Mouse (Mus musculus): ENCODE results near the gene Syne2. TPM values are rescaled to one million over a fixed set of nuclear protein-coding genes. Genes with fewer than 3 reads are reported as not detected.

The Syne2 gene
- polyA plus RNA-seq, 1 experiment from 2014 or later, result 50.8 TPM

DNA sequence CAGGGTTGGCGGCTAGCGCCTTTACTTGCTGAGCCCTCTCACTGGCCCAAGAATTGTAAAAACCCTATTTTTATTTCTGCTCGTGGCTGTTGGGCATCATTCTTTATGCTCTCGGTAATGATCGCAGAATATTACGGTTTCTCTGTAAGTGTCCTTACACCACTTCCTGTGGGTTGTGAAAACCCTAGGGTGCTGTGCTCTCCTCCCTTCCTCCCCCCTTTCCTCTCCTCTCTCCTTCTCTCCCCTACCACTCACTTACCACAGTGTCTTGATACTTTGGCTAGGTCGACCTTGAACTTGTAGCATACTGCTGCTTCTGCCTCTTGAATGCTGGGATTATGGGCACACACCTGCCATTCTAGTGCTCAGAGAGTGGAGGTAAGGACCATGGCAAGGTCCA is 7.5 kb downstream of the Syne2 start:
- H3K9ac ChIP-seq (ENCODE audit: low read length), result no peak overlapping the region
- H3K4me3 ChIP-seq (ENCODE audit: low read length), result no peak overlapping the region
- no peaks in the 10 kb centered on the region for H3K9me3 ChIP-seq (ENCODE audit: control insufficient read depth, low read length)
- H3K4me1 ChIP-seq (replicated peaks; ENCODE audit: control insufficient read depth, insufficient read depth, low read length), result peaks cover 15% of the 10 kb centered on the region; the same call in 1 of the 2 replicates
- ATAC-seq (ENCODE audit: low read depth), result no peak
- no peak overlapping the region for H3K27ac ChIP-seq (ENCODE audit: low read length)
- H3K36me3 ChIP-seq (ENCODE audit: control insufficient read depth, insufficient read depth, low read length), result no peaks in the 10 kb centered on the region
- no peaks in the 10 kb centered on the region for H3K27me3 ChIP-seq (ENCODE audit: control insufficient read depth, insufficient read depth, low read depth, low read length)
- H3K4me2 ChIP-seq (ENCODE audit: low read depth, low read length), result no peak overlapping the region
- 87% methylated on average over 7 of the region's 7 CpGs for WGBS

DNA sequence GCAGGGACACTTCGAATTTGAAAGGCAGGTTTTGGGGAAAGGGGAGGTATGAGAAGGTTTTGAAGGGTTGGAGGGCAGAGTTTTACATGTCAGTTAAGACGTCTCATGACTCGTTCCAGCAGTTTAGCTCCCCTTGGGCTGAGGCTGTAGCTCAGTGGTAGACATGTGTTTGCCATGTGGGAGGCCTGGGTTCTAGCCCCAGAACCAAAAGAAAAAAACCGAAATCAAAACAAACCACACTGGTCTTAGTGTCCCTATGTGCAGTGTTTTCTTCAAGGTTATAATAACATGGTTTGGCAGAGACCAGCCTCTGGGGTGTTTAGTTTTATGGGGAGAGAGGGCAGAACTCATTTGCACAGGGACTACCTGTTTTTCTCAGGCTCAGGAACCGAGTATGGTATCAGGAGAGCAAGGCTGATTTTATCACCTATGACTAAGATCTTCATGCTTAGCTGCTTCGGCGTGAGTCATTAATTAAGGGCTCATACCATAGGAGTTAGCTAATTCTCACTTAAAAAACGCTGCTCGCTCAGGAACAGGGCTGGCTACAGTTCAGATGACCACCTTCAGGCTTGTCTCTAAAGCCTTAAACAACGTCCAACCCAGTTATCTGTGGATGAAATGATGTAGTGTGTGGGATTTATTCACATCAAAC is 8.9 kb downstream of the Syne2 start:
- Histone ChIP-seq H3K4me2 (ENCODE audit: low read depth, low read length) (no peak overlapping the region; the same call in 1 of the 2 replicates), H3K9me3 (ENCODE audit: control insufficient read depth, low read length) (no peaks in the 10 kb centered on the region), H3K9ac (ENCODE audit: low read length) (no peak overlapping the region), H3K4me1 (replicated peaks; ENCODE audit: control insufficient read depth, insufficient read depth, low read length) (peaks cover 13% of the 10 kb centered on the region; the same call in 1 of the 2 replicates), H3K27ac (ENCODE audit: low read length) (no peak overlapping the region), H3K36me3 (ENCODE audit: control insufficient read depth, insufficient read depth, low read length) (no peaks in the 10 kb centered on the region), H3K4me3 (ENCODE audit: low read length) (no peak overlapping the region), H3K27me3 (ENCODE audit: control insufficient read depth, insufficient read depth, low read depth, low read length) (no peaks in the 10 kb centered on the region)
- WGBS, result 55% methylated on average over 10 of the region's 10 CpGs
- no peak for ATAC-seq (ENCODE audit: low read depth)

- Histone ChIP-seq H3K4me2 (ENCODE audit: low read depth, low read length) (no peak overlapping the region), H3K9ac (ENCODE audit: low read length) (no peak overlapping the region), H3K4me1 (replicated peaks; ENCODE audit: control insufficient read depth, insufficient read depth, low read length) (peaks cover 8% of the 10 kb centered on the region; the same call in 1 of the 2 replicates), H3K27ac (ENCODE audit: low read length) (no peak overlapping the region), H3K36me3 (ENCODE audit: control insufficient read depth, insufficient read depth, low read length) (no peaks in the 10 kb centered on the region), H3K4me3 (ENCODE audit: low read length) (no peak overlapping the region), H3K27me3 (ENCODE audit: control insufficient read depth, insufficient read depth, low read depth, low read length) (no peaks in the 10 kb centered on the region), H3K9me3 (ENCODE audit: control insufficient read depth, low read length) (no peaks in the 10 kb centered on the region)
- 71% methylated on average over 15 of the region's 15 CpGs for WGBS
- ATAC-seq (ENCODE audit: low read depth), result no peak
Observed at GRCm38 (mm10) chr12:75827751-75828150, 9.8 kb downstream of the Syne2 start.

- Histone ChIP-seq H3K36me3 (ENCODE audit: control insufficient read depth, insufficient read depth, low read length) (no peaks in the 10 kb centered on the region), H3K4me3 (ENCODE audit: low read length) (no peak overlapping the region), H3K4me2 (ENCODE audit: low read depth, low read length) (no peak overlapping the region), H3K9me3 (ENCODE audit: control insufficient read depth, low read length) (no peaks in the 10 kb centered on the region), H3K4me1 (replicated peaks; ENCODE audit: control insufficient read depth, insufficient read depth, low read length) (peaks cover 24% of the 10 kb centered on the region), H3K9ac (ENCODE audit: low read length) (no peak overlapping the region), H3K27ac (ENCODE audit: low read length) (no peak overlapping the region), H3K27me3 (ENCODE audit: control insufficient read depth, insufficient read depth, low read depth, low read length) (no peaks in the 10 kb centered on the region)
- no peak for ATAC-seq (ENCODE audit: low read depth)
- 79% methylated on average over 5 of the region's 5 CpGs for WGBS
Observed at GRCm38 (mm10) chr12:75829616-75830015, 11.7 kb downstream of the Syne2 start.

GRCm38 (mm10) chr12:75833149-75833959 is 15.4 kb downstream of the Syne2 start:
- Histone ChIP-seq H3K27ac (ENCODE audit: low read length) (no peak overlapping the region), H3K9me3 (ENCODE audit: control insufficient read depth, low read length) (no peaks in the 10 kb centered on the region), H3K36me3 (ENCODE audit: control insufficient read depth, insufficient read depth, low read length) (no peaks in the 10 kb centered on the region), H3K9ac (ENCODE audit: low read length) (no peak overlapping the region), H3K4me1 (replicated peaks; ENCODE audit: control insufficient read depth, insufficient read depth, low read length) (peaks cover 24% of the 10 kb centered on the region), H3K4me3 (ENCODE audit: low read length) (no peak overlapping the region), H3K4me2 (ENCODE audit: low read depth, low read length) (0 out of 2 replicates have a peak overlapping the region, but pooled peaks have one; percentile 24), H3K27me3 (ENCODE audit: control insufficient read depth, insufficient read depth, low read depth, low read length) (no peaks in the 10 kb centered on the region)
- WGBS, result 33% methylated on average over 12 of the region's 12 CpGs
- no peak for ATAC-seq (ENCODE audit: low read depth)

DNA sequence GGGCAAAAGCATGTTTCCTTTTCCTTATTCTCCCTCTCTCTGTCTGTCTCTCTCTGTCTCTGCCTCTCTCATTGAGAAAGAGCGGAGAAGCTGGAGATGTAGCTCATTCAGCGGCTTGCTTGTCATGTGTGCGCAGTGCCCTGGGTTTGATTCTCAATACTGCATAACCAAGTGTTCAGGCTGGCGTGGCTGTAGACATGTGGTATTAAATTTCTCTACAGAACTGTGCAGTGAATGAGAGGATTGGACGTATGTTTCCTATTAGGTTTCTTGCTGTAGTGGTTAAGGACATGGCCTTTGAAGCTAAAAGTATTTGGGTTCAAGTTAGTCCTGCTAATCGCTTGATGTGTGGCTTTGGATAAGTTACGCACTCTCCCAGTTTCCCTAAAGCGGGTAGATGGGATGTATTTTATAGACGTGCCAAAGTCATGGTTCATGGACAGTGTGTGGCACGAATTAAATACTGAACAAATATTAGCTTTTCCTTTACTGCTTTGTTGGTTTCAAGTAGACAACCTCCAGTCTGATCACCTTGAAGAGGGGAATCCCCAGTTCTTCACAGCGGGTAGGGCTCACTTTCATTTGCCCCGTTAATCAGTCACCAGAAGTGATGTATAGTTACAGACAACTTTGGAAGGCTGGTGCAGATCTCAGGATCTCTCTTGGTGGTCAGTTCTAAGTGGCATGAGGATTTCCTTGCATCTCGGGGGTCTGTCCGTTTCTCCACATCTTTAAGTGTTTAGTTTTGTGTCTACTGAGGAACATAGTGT is 16.2 kb downstream of the Syne2 start:
- H3K27ac ChIP-seq (ENCODE audit: low read length), result no peak overlapping the region
- peaks cover 27% of the 10 kb centered on the region for H3K4me1 ChIP-seq (replicated peaks; ENCODE audit: control insufficient read depth, insufficient read depth, low read length)

GRCm38 (mm10) chr12:75836524-75836962 is 18.6 kb downstream of the Syne2 start:
- no peak overlapping the region for H3K4me3 ChIP-seq (ENCODE audit: low read length)
- peaks cover 28% of the 10 kb centered on the region for H3K4me1 ChIP-seq (replicated peaks; ENCODE audit: control insufficient read depth, insufficient read depth, low read length)
- peak overlapping the region; percentile 31; the same call in 1 of the 2 replicates for H3K27ac ChIP-seq (ENCODE audit: low read length)
- peak overlapping the region; percentile 9; the same call in 1 of the 2 replicates for H3K4me2 ChIP-seq (ENCODE audit: low read depth, low read length)
- no peaks in the 10 kb centered on the region for H3K27me3 ChIP-seq (ENCODE audit: control insufficient read depth, insufficient read depth, low read depth, low read length)
- no peaks in the 10 kb centered on the region for H3K9me3 ChIP-seq (ENCODE audit: control insufficient read depth, low read length)
- WGBS, result 16% methylated on average over 11 of the region's 11 CpGs
- H3K9ac ChIP-seq (ENCODE audit: low read length), result no peak overlapping the region
- ATAC-seq (ENCODE audit: low read depth), result peak; percentile 72
- H3K36me3 ChIP-seq (ENCODE audit: control insufficient read depth, insufficient read depth, low read length), result no peaks in the 10 kb centered on the region

More for the DNA sequence above, 16.2 kb downstream of the Syne2 start:
- Histone ChIP-seq H3K27me3 (ENCODE audit: control insufficient read depth, insufficient read depth, low read depth, low read length) (no peaks in the 10 kb centered on the region), H3K9ac (ENCODE audit: low read length) (no peak overlapping the region), H3K4me3 (ENCODE audit: low read length) (no peak overlapping the region), H3K9me3 (ENCODE audit: control insufficient read depth, low read length) (no peaks in the 10 kb centered on the region), H3K36me3 (ENCODE audit: control insufficient read depth, insufficient read depth, low read length) (no peaks in the 10 kb centered on the region), H3K4me2 (ENCODE audit: low read depth, low read length) (0 out of 2 replicates have a peak overlapping the region, but pooled peaks have one; percentile 24)
- 58% methylated on average over 14 of the region's 14 CpGs for WGBS
- no peak for ATAC-seq (ENCODE audit: low read depth)

- Histone ChIP-seq H3K36me3 (ENCODE audit: control insufficient read depth, insufficient read depth, low read length) (no peaks in the 10 kb centered on the region), H3K4me2 (ENCODE audit: low read depth, low read length) (no peak overlapping the region), H3K9me3 (ENCODE audit: control insufficient read depth, low read length) (no peaks in the 10 kb centered on the region), H3K27ac (ENCODE audit: low read length) (no peak overlapping the region), H3K4me1 (replicated peaks; ENCODE audit: control insufficient read depth, insufficient read depth, low read length) (peaks cover 28% of the 10 kb centered on the region), H3K27me3 (ENCODE audit: control insufficient read depth, insufficient read depth, low read depth, low read length) (no peaks in the 10 kb centered on the region), H3K9ac (ENCODE audit: low read length) (no peak overlapping the region), H3K4me3 (ENCODE audit: low read length) (no peak overlapping the region)
- 78% methylated on average over 4 of the region's 4 CpGs for WGBS
- no peak for ATAC-seq (ENCODE audit: low read depth)
Observed at GRCm38 (mm10) chr12:75837462-75837861, 19.5 kb downstream of the Syne2 start.
